Mouse (Mus musculus) cerebellum, adult (tissue): ENCODE measurements around the gene Ccl28.
"Not testable (repeated sequence)": the region's sequence is repeated elsewhere in the genome, so short reads cannot be mapped to it uniquely, and the experiment has no call there.

Experiments used
- ATAC-seq: cut with Nextera tagmentation; 2 replicates; pipeline ENCODE4 v1.9.2; 2017; ENCODE audit warnings: mild to moderate bottlenecking, moderate library complexity, mixed read lengths; ENCODE audit not compliant: insufficient number of reproducible peaks, low FRiP score, low TSS enrichment

The Ccl28 gene

DNA sequence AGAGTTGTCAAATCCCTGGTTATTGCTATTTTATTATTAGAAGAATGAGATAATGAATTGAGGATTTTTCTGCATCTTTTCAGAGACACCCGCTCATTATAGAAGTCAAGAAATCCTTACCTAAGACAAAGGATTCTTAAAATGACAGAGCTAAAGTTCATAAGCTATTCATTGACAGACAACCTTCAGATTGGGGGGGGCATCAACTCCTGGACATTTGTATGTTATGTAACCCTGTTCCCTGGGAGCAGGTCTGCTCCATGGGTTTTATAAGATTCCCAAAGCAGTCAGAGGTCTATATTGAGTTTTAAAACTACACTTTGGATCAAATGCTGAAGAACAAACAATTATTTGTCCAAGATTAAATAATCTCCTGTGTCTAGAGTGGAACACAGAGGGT lies 22.9 kb downstream of the Ccl28 start:
- ATAC-seq = no peak

DNA sequence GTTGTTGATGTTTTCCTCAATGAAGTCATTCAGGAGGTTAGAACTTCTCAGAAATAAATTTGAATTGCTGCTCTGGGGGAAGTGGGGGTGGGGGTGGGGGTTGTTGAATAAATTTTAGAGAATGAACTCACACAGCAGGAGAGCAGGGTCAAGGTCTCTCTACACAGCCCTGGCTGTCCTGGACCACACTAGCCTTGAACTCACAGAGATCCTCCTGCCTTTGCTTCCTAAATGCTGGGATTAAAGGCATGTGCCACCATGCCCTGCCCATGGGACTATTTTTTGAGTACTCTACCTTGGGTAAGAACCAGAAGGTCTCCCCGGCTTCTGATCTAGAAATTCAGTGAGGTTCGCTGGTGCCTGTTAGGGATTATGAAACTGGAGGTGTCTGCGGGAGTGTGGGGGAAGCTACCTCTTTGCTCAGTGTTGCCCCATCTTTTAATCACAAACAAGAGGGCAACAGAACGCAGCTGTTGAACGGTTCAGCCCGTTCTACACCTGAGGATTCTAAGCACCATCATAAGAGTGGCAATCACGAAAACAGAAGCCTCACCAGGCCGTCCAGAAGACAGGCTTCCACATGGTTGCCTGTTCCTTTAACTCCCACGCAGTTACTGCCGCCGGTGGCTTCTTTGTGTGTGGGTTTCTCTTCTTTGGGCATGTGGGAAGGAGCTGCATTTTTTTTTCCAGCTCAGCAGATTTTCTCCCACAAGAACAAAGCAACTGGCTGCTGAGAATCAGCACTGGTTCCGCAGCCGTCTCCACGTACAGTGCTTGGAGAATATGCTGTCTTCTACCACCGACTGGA lies 25.5 kb downstream of the Ccl28 start:
- 0 out of 2 replicates have a peak, but pooled peaks have one; percentile 20 for ATAC-seq

DNA sequence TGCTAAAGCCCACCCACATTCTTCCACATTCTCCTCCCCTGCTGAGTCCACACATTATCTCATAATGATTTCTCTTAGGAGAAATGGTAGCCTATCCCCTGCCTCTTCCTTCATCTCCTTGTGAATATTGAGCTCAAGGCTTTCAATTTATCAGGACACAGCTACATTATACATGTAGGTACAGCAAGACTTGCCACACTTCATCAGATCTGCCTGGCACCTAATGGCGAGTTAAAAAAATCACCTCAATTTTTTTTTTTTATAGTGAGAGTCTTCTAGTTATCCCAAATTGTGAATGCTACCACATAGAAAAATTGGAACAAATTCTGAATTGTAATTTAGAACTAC lies 26.1 kb downstream of the Ccl28 start:
- no peak for ATAC-seq

DNA sequence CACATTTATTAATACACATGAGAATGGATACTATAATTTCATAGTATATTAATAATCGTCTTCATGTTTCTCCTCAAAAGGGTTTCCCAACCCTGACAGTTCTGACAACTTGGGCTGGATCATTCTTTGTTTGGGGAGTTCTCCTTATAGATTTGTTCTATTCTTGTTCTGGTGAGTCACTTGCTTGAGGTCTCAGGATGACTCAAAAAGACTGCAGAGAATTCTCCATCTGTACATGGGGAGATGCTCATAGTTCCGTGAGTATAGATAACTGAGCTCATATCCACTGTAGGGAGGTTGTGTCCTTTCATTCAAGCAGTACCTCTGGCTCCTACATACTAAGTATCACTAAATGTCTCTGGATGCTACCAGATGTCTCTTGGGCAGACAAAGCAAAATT lies 31.1 kb downstream of the Ccl28 start:
- ATAC-seq = no peak

DNA sequence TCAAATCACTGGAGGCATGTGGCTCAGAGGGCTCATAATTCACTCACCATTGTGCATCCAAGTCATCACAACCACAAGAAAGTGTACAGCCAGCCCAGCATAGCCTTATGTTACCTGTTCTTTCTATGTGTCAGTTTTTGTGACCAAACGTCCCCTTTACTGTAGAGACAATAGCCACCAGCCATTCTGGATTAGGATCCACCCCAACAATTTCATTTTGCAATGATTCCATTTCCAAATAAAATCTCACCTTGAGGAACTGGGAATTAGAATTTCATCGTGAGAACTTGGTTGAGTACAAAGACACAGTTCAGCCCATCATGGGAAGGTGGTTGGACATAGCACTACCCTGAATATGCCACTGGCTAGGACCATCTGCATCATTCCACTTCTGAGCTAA lies 32.6 kb downstream of the Ccl28 start:
- ATAC-seq = no peak

DNA sequence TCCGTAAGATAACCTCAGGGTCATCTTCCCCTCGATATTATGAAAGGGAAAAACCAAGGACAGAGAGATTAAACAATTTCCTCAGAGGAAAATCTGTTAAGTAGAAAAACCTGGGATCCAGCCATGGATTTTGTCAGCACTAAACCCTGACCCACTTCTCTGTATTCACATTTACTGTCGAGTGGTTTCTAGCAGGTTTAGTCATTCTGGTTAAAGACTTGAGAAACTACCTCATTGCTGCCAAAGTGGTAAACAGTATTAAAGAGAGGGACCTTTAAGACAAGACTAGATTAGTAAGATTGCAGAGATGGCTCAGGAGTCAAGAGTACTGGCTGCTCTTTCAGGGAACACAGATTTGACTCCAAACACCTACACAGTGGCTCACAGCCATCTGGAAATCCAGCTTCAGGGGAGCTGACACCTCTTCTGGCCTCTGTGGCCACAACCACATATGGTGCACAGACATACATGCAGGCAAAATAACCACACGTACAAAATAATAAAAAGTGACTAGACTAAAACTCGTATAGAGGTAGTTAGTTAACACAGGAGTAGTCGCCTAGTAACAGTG lies 33.3 kb downstream of the Ccl28 start:
- ATAC-seq = peak; percentile 88

DNA sequence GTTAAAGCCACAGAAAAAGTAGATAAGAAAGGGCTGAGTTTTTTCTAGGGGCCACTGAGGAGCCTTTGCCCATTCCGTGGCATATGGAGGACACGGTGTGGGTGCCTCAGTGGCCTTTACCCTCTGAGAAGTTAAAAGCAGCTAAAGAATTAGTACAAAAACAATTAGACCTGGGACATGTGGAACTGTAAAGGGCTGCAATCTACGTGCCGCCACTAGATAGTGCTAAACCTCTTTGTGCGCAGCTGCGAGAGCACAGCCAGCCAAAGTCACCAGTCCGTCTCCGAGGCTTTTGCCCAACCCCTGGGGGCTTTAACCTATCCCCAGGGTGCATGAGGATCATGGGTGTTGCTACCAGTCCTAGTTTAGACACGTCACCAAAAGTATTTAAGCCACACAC lies 37.8 kb downstream of the Ccl28 start:
- not testable (repeated sequence) for ATAC-seq

DNA sequence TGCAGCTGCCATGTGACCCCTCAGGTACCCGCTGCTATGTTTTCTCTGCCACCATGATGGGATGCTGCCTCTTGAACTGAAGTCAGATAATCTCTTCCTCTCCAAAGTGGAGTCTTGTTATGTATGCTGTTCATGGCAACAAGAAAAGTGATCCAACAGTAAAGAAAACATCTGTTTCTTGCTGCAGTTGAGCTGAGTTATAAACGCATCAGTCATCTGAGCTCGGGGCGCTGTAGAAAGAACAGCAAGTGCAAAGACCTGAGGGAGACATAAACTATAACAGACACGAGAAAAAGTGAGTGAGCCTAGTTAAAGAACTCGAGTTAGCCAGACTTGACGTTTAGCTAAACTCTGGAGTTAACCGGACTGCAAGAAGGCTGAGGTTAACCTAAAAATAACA lies 55.2 kb downstream of the Ccl28 start:
- ATAC-seq = no peak

DNA sequence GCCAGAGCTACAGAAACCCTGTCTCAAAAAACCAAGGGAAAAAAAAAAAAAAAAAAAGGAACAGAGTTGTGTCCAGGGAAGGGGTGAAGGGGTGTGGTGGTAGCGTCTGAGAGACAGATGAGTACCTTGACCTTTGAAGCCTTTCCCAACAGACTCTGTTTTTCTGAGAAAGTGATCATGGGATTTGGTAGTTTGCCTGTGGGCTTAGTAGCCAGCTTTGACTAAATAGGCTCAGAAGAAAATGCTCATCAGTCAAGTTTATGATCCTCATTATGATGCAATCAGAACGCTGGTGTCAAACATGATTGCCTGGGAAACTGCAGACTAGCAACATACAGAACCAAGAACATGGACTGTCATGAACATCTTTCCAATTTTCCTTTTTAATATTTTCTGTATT lies 56.1 kb downstream of the Ccl28 start:
- ATAC-seq = no peak

DNA sequence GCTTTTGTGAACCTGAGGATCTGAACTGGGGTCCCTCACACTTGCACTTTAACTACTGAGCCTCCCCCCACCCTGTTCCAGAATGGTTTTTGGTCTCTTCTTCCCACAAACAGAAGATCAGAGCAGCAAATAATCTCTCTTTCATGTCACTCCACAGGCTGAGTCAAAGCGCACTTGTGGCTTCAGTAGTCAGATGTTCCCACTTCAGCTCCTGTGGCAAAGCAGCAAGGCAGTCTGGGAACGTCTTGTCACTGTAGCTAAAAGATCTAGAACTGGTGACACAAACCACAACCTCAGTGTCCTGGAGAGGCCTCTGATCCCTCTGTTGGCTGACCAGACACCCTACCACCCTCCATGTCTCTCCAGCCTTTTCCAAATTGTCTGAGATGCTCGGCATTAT lies 57.5 kb downstream of the Ccl28 start:
- ATAC-seq = no peak

DNA sequence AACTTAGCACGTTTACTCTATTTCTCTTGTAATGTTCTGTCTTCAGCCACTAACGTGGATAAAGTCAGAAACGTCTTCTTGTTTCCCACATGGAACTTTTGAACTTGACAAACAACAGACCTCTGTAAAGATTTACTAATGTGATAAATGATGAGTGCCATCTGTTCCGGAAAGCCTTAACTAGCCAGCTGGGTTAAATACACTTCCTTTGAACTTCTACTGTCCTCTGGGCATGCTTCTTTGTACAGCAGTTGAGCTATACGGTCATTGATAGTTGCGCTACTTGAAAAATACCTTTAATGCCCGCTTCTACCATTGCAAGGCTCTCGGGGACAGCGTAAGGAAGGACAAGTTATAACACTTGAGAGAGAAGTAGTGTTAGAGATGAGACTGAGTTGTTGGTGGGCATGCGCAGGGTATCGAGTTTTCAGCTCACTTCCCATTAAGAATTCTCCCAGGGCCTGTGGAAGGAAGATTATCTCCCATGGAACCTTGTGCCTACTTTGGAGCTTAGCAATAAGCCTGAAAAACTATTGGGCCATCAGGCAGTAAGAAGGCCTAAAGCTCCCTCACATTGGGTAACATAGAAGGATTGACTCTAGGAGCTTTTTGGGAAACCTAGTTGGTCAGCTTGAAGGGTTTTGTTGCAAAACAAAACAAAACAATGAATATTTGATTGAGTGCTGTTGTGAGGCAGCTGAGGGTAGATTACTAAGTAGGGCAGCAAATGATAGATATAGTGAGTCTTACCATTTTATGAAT lies 61.0 kb downstream of the Ccl28 start:
- no peak for ATAC-seq

DNA sequence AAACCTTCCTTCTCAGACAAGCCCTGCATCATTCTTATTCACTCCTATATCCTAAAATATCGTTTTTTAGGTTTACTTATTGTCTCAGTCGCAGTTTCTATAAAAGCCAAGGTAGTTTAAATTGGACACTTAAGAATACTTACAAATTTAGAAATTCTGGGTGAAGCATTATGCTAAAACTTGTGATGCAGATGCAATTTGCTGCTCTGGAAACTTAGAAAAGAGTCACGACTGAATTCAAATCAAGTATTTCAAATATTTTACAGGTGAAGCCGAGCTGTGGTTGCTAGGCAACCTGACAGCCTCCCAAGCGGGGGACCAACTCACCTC lies 66.1 kb downstream of the Ccl28 start:
- no peak for ATAC-seq

DNA sequence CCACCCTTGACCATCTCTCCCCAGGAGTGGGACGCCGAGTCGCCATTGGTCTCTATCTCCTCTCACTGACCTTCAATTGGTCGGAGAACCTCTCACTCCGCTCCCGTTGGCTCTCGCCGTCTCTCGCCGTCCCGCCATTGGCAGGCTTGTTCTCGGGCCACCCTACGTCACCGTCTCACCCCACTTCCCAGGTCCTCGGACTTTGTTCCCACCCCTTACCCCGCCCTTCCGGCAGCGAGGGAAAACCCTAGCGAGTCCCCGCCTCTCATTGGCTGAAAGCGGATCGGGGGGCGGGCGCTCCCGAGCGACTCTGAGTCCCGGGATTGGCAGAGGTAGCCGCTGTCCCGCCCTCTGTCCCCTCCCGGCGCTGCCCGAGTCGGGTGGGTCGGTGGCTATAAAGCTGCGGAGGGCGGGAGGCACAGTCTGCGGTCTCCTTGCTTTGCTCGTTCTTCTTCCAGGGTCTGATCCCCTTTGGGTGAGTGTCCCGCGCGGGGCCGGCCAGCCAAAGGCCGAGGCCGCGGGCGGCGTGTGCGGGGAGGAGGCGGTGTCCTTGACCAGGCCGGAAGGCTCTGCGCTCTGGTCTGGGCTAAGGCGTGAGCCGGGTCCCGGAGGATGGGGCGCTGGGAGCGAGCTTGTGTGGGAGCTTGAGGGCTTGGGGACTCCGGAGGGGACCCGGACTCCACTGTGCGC lies 66.6 kb downstream of the Ccl28 start, which contains the start of gene Hmgcs1:
TSS of gene Hmgcs1 (plus strand) at position 341 of the 690 bp plus-strand sequence.
- peak; percentile 100 for ATAC-seq

DNA sequence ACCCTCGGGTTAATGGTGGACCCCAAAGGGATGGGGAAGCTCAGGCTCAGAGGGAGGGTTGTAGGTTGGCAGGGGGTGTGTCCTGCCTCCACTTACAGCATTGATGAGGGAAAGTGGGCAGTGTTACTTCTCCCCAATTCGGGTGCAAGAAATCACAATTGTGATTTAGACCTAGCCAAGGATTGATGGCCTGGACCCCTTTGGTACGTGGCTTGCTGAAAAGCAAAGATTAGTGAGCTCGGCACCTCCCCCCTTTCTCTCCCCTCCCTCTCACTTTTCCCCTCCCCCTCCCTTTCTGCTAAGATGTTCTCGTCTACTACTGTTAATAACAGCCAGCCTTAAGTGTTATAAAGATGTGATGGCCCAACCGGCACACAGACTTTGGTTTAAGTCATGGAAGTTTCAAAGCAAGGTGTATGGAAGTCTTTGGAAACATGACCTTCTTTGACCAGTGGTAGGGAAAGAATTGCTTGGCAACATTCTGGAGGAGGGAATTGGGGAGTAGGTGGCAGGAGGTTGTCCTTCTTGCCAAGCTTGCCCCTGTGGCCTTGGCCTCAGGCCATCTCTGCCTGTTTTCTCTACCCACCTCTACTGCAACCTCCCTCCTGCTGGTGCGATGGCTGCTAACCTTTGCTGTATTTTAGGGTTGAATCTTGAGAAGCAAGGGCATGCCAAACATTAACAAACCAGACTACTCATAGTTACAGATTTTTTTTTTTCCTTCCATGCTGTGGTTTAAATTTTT lies 67.4 kb downstream of the Ccl28 start:
- ATAC-seq = no peak

DNA sequence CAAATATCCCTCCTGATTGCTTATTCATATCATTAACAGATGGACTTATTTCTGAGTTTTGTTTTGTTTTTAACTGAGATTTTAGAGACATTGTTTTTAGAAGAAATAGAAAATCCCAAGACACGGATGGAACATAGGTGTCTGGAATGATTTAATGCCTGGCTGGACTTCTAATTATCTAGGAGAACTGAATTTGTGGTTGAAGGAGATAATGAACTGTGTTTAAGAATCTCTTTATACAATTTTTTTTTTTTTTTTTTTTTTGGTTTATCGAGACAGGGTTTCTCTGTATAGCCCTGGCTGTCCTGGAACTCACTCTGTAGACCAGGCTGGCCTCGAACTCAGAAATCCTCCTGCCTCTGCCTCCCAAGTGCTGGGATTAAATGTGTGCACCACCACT lies 68.3 kb downstream of the Ccl28 start:
- not testable (repeated sequence) for ATAC-seq

DNA sequence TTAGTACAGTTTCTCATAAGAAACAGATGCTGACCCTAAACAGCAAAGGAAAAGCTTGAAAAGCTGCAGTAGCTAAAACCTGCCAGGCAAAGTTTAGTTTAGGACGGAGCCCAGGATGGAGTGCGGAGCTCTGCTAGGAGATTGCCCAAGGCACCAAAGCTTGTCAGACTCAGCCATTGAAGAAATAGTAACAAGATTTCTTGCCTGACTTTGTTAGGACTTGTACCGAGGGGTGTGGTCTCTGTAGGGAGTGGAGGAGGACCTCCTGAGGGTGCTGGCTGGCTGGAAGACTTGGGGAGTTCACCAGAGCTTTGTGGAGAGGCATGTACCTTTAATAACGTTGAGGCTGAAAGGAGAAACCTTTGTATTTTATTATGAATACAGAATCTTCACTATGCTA lies 72.1 kb downstream of the Ccl28 start:
- no peak for ATAC-seq

DNA sequence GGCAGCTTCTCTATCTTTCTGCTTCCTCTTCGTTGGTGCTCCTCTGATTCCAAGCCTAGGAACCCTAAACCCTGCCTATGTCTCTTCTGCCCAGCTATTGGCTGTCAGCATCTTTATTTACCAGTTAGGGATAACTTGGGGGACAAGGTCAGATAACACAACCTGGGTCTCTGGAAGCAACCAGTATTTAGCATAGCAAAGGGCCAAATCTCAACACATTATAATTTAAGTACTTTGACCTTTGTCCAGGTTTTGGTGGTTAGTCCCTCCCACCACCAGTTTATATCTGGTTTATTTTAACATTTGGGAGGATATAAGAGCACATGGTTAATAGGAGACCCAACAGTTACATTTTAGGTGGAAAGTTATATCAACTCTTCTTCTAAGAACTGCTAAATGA lies 72.9 kb downstream of the Ccl28 start:
- no peak for ATAC-seq

DNA sequence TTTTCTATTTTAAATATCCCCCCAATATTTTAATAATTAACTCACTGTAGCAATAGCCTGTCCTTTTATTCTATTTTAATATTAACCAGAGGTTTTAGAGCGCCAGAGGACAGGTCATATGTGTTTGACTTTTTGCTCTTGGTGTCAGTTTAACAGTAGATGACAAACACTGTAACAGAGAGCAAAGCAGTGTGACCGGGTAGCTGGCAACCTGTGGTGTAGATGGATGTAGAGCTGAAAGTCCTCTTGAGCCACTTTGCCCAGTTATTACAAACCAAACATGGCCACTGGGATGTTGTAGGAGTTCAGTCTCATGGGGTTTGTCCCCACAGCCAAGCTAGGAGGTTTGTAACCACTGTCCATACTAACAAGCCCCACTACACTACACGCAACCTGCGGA lies 74.8 kb downstream of the Ccl28 start:
- no peak for ATAC-seq
